8 mouse cellular contexts compared by ENCODE assay signal in the genomic region with DNA sequence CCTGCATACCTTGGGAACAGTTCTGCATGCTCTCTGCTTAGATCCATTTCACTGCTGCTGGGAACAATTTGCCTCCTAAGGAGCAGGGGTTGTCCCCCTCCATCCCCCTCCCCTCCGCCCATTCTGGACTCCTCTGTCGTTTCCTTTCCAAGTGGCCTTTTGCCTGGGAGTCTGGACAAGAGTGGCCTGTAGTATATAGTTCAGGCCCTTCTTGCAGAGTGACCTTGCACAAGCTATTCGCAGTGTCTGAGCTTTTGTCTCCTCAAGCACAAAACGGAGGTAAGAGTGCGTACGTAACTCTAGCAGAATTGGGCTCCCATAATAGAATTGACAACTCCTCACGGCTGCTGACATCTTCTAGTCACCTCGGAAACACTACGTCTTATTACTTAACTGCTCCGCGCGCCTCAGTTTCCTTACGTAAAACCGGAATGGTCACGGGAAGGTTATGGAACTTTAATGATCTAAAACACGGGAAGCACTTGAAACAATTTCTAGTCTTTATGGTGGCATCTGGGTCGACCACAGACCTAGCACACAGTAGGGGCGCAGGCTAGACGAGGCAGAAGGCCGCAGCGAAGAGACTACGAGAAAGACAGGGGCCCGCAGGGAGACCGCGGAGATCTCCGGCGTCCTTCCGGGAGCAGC. TPM values are rescaled to one million over a fixed set of nuclear protein-coding genes. Genes with fewer than 3 reads are reported as not detected.
DNase-seq lines count a peak whose midpoint lies in the region; ATAC-seq and TF ChIP-seq lines count a peak whose summit lies in the region.

No protein-coding gene starts in this region.

- H3K9ac ChIP-seq in liver, adult 2 months (ENCODE audit: low read depth, low read length), result peak overlapping the region; percentile 96
- peak overlapping the region; percentile 80 for H3K9ac ChIP-seq in heart, embryonic 12.5 days

- 7% methylated on average over 28 of the region's 28 CpGs for WGBS in liver, adult 2 months
- 3% methylated on average over 28 of the region's 28 CpGs for WGBS in heart, embryonic 12.5 days

- peaks cover 18% of the 10 kb centered on the region; the same call in 1 of the 2 replicates for H3K79me2 ChIP-seq in liver, adult 2 months (ENCODE audit: control insufficient read depth, insufficient read depth, low read length)

- H3K27ac ChIP-seq in liver, adult 2 months (replicated peaks; ENCODE audit: insufficient read depth, low read depth, low read length), result peak overlapping the region; percentile 98
- peak overlapping the region; percentile 75 for H3K27ac ChIP-seq in heart, embryonic 12.5 days (ENCODE audit: poor library complexity, severe bottlenecking)

- peak overlapping the region; percentile 95 for H3K4me3 ChIP-seq in liver, adult 2 months (ENCODE audit: insufficient read depth, low read depth, low read length)
- H3K4me3 ChIP-seq in heart, embryonic 12.5 days, result peak overlapping the region; percentile 63

- TF ChIP-seq POLR2A in liver, adult 2 months (IDR thresholded peaks at IDR 0.05; ENCODE audit: extremely low read depth, insufficient read depth, low read length), result no peak
- peak; percentile 73; the same call in 1 of the 2 replicates for TF ChIP-seq POLR2A in brain, embryonic 14.5 days (IDR thresholded peaks at IDR 0.05; ENCODE audit: borderline replicate concordance, extremely low read depth, insufficient read depth, insufficient read length, poor library complexity, severe bottlenecking)

- H3K36me3 ChIP-seq in liver, adult 2 months (ENCODE audit: control insufficient read depth, insufficient read depth, low read length), result no peaks in the 10 kb centered on the region
- H3K36me3 ChIP-seq in heart, embryonic 12.5 days, result no peaks in the 10 kb centered on the region

- H3K4me1 ChIP-seq in liver, adult 2 months (ENCODE audit: control insufficient read depth, insufficient read depth, low read length), result peaks cover 25% of the 10 kb centered on the region
- peaks cover 41% of the 10 kb centered on the region for H3K4me1 ChIP-seq in heart, embryonic 12.5 days (replicated peaks)

- no peaks in the 10 kb centered on the region for H3K9me3 ChIP-seq in heart, embryonic 12.5 days (replicated peaks)

- DNase-seq in liver, adult 2 months (ENCODE audit: extremely low read depth, low read depth, low spot score), result peak; percentile 52
- no peak for DNase-seq in liver
- no peak for DNase-seq in brain, embryonic 14.5 days (ENCODE audit: low read depth)
- peak; percentile 40 to 61 for DNase-seq in kidney, postnatal 4 days
- peak; percentile 48 for DNase-seq in neural tube, embryonic 10.5 days (ENCODE audit: extremely low spot score, low spot score)
- no peak for DNase-seq in right cerebral cortex, postnatal 14 days
- DNase-seq in ovary, adult 18-20 months (ENCODE audit: low spot score), result no peak

- H3K27me3 ChIP-seq in liver, adult 2 months (ENCODE audit: control insufficient read depth, insufficient read depth, low read length), result no peaks in the 10 kb centered on the region
- H3K27me3 ChIP-seq in heart, embryonic 12.5 days (replicated peaks), result no peaks in the 10 kb centered on the region

- H3K4me2 ChIP-seq in heart, embryonic 12.5 days, result peak overlapping the region; percentile 93

- ATAC-seq in heart, embryonic 12.5 days (ENCODE audit: insufficient number of reproducible peaks, low FRiP score), result no peak

- TF ChIP-seq CTCF in liver, adult 2 months (IDR thresholded peaks at IDR 0.05; ENCODE audit: low read depth, low read length), result no peak
- no peak for TF ChIP-seq CTCF in brain, embryonic 14.5 days (IDR thresholded peaks at IDR 0.05; ENCODE audit: borderline replicate concordance, extremely low read depth, insufficient read depth, insufficient read length)

RNA-seq across cellular contexts. Expression of gene Mprip, which starts 0.6 kb away (rescaled TPM):
- 29.0 and 32.6 TPM in 2 replicates for total RNA-seq in liver, adult 2 months (2014; rRNA removed)
- polyA plus RNA-seq in liver, adult 2 months (2012; rRNA removed), result 36.7 and 58.4 TPM in 2 replicates
- polyA plus RNA-seq in brain, embryonic 14.5 days (2012; rRNA removed), result 100 and 146 TPM in 2 replicates
- 79.5 and 79.8 TPM in 2 replicates for polyA plus RNA-seq in heart, embryonic 12.5 days (2016; fragmentation: Nextera tagmentation; extraction: Ambion mirVana)

Comparison
In these comparisons a context has a peak if more than half of its experiments do, and no peak if none do; other contexts are left out.
1. DNase-seq: peak in liver, adult 2 months (single experiment), kidney, postnatal 4 days (2 of 2) and neural tube, embryonic 10.5 days (single experiment); none in liver (single experiment), brain, embryonic 14.5 days (single experiment), right cerebral cortex, postnatal 14 days (single experiment) and ovary, adult 18-20 months (single experiment).